Mouse (Mus musculus) C2C12 (cell line): ENCODE measurements at regions not wholly inside any gene's neighbourhood (a gene's known extent, or its start where the extent isn't known, plus 50 kb on each side); places are given as distances from the start of the nearest gene placed in this dataset.

ENCODE experiments used
- CEBPB ChIP-seq: IDR thresholded peaks from one replicate; pipeline ENCODE4 v1.6.1; 2011; ENCODE audit warnings: low read depth, mild to moderate bottlenecking, control low read depth, moderate library complexity
- CTCF ChIP-seq: IDR thresholded peaks from one replicate; pipeline ENCODE4 v1.5.1; 2011; ENCODE audit not compliant: control insufficient read depth, insufficient read depth, insufficient read length
- FOSL1 ChIP-seq: IDR thresholded peaks from one replicate; pipeline ENCODE4 v1.8.0; 2011; ENCODE audit warnings: mild to moderate bottlenecking, low read length; ENCODE audit not compliant: poor library complexity, insufficient read depth, severe bottlenecking
- MYOD1 ChIP-seq: IDR thresholded peaks from one replicate; pipeline ENCODE4 v1.6.1; 2011; ENCODE audit warnings: low read depth; ENCODE audit not compliant: control insufficient read depth, insufficient read length
- MYOG ChIP-seq: IDR thresholded peaks from one replicate; pipeline ENCODE4 v1.6.1; 2011; ENCODE audit not compliant: control insufficient read depth, insufficient read length; ENCODE audit errors: extremely low read depth
- USF1 ChIP-seq: IDR thresholded peaks from one replicate; pipeline ENCODE4 v1.6.1; 2011; ENCODE audit warnings: low read depth, mild to moderate bottlenecking, control low read depth, moderate library complexity

GRCm38 (mm10) chr5:133907442-133907841 lies 192.1 kb upstream of the Castor2 start:
- TF ChIP-seq USF1 (no peak), CTCF (no peak), CEBPB (no peak), MYOG (no peak), FOSL1 (no peak), MYOD1 (no peak)
